Mouse (Mus musculus) forebrain, embryonic 15.5 days (tissue): ENCODE measurements around the gene Clec2g. TPM values are rescaled to one million over a fixed set of nuclear protein-coding genes. Genes with fewer than 3 reads are reported as not detected.
"Not testable (repeated sequence)": the region's sequence is repeated elsewhere in the genome, so short reads cannot be mapped to it uniquely, and the experiment has no call there.

Source experiments
- ATAC-seq: fragments of 200-750 bp; cut with Nextera tagmentation; replicated peaks from 2 replicates; pipeline ENCODE4 v1.8.0; 2017; ENCODE audit warnings: mild to moderate bottlenecking, moderate TSS enrichment, moderate library complexity
- H3K27ac ChIP-seq: fragments of 300-500 bp; sonication (generic); replicated peaks from 2 replicates; pipeline ENCODE4 v1.5.1; 2015; ENCODE audit warnings: mild to moderate bottlenecking, inconsistent platforms
- H3K27me3 ChIP-seq: fragments of 300-500 bp; sonication (generic); 2 replicates; pipeline ENCODE4 v1.6.1; 2015; ENCODE audit warnings: inconsistent platforms
- H3K36me3 ChIP-seq: fragments of 300-500 bp; sonication (generic); 2 replicates; pipeline ENCODE4 v1.6.1; 2015; ENCODE audit warnings: mild to moderate bottlenecking, inconsistent platforms
- H3K4me1 ChIP-seq: fragments of 300-500 bp; sonication (generic); 2 replicates; pipeline ENCODE4 v1.6.1; 2015; ENCODE audit warnings: inconsistent platforms
- H3K4me2 ChIP-seq: fragments of 300-500 bp; sonication (generic); replicated peaks from 2 replicates; pipeline ENCODE4 v1.6.1; 2015; ENCODE audit warnings: mild to moderate bottlenecking, inconsistent platforms
- H3K4me3 ChIP-seq: fragments of 300-500 bp; sonication (generic); 2 replicates; pipeline ENCODE4 v1.5.1; 2015; ENCODE audit warnings: mild to moderate bottlenecking, inconsistent platforms
- H3K9ac ChIP-seq: fragments of 300-500 bp; sonication (generic); replicated peaks from 2 replicates; pipeline ENCODE4 v1.6.1; 2015; ENCODE audit warnings: mild to moderate bottlenecking, inconsistent platforms
- H3K9me3 ChIP-seq: fragments of 300-500 bp; sonication (generic); 2 replicates; pipeline ENCODE4 v1.6.1; 2016; ENCODE audit warnings: inconsistent platforms
- WGBS: fragments of 180-500 bp; shearing (Covaris S2); methylation state at CpG from one replicate; pipeline ENCODE4 v1.1.7; 2015; ENCODE audit warnings: mixed read lengths; 5-methylcytosine and 5-hydroxymethylcytosine counted together
- polyA plus RNA-seq: library from polyadenylated mRNA; unstranded; fragments of >200 nt; fragmentation: Nextera tagmentation; extraction: Ambion mirVana; gene quantifications from 2 replicates; pipeline ENCODE4 v1.2.1, GENCODE M21; 2015

Clec2g gene
- not detected in 2 replicates for polyA plus RNA-seq

- WGBS, result 88% methylated on average over 4 of the region's 4 CpGs
Observed at GRCm38 (mm10) chr6:128934081-128934480, at the start of gene Clec2g. TSS of gene Clec2g (plus strand) at chr6:128934381.

DNA sequence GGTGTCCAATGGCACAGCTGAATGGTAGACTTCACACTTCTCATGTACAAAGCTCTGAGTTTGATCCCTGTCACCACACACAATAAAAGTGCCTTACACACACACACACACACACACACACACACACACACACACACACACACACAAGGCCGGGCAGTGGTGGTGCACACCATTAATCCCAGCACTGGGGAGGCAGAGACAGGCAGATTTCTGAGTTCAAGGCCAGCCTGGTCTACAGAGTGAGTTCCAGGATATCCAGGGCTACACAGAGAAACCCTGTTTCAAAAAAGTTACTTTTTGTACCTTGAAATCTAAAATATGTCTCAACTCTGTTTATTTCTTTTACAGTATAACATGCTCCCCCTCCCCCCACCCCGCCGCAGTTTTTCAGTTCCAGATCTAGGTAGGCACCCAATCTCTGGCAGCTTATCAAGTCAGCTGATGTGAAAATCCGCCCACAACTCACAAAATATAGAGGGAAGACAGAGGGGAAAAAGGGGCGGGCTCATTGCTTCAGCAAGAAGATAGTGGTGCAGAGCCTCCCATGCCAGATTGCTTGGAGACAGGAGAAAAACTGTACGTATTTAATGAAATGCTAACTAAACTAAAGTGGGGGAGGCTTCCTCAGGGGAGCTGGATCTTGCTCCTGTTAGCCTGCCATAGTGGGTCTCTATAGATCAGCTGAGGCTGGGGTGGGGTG is 46.9 kb upstream of the Clec2g start, which contains the start of gene Clec2i:
Gene Clec2i (plus strand): TSS at position 498 of the 700 bp plus-strand sequence.
- H3K27ac ChIP-seq, H3K27me3 ChIP-seq: not testable (repeated sequence)

More at GRCm38 (mm10) chr6:128934081-128934480, at the start of gene Clec2g:
- H3K9me3 ChIP-seq, H3K4me2 ChIP-seq, H3K36me3 ChIP-seq, H3K4me3 ChIP-seq, H3K9ac ChIP-seq, H3K27me3 ChIP-seq, ATAC-seq, H3K4me1 ChIP-seq, H3K27ac ChIP-seq: not testable (repeated sequence)

DNA sequence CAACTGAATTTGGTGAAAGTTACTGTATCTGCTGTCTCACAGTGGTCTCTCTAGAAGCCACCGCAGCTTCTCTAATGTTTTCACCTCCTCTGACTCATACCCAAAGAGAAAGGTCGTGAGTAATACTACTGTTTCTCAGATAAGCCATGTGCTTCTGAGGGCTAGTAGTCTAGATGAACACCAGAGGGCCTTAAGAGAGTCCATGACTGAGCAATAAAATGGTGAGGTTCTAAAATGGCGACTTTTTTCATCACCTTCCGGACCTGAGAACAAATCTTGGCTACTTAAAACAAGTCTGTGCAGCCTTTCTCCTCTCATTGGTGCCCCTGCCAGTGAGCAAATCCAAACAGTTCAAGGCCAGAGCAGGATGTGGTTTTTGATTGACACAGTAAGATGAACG is 45.3 kb upstream of the Clec2g start:
- Histone ChIP-seq H3K36me3 (no peaks in the 10 kb centered on the region), H3K4me3 (no peak overlapping the region), H3K4me1 (no peaks in the 10 kb centered on the region), H3K4me2 (no peak overlapping the region), H3K27ac (no peak overlapping the region), H3K9me3 (no peaks in the 10 kb centered on the region), H3K27me3 (no peaks in the 10 kb centered on the region), H3K9ac (no peak overlapping the region)
- ATAC-seq, result no peak
- 77% methylated on average over 5 of the region's 5 CpGs for WGBS

More for the DNA sequence above, 46.9 kb upstream of the Clec2g start, which contains the start of gene Clec2i:
- ATAC-seq, H3K4me3 ChIP-seq, H3K4me1 ChIP-seq, H3K4me2 ChIP-seq, H3K36me3 ChIP-seq, H3K9me3 ChIP-seq, H3K9ac ChIP-seq: not testable (repeated sequence)
- WGBS, result 87% methylated on average over 6 of the region's 6 CpGs

GRCm38 (mm10) chr6:128890948-128891355 is 43.2 kb upstream of the Clec2g start, which contains the start of gene BC035044:
TSS of gene BC035044 (minus strand) at chr6:128891126.
- WGBS, result 75% methylated on average over 2 of the region's 2 CpGs
- H3K27ac ChIP-seq, result no peak within 1 kb of the TSS
- no peak within 1 kb of the TSS for H3K9ac ChIP-seq
- no peaks in the 10 kb centered on the region for H3K36me3 ChIP-seq
- H3K4me1 ChIP-seq, result no peaks in the 10 kb centered on the region
- no peaks in the 10 kb centered on the region for H3K9me3 ChIP-seq
- no peaks in the 10 kb centered on the region for H3K27me3 ChIP-seq
- ATAC-seq, result no peak
- H3K4me3 ChIP-seq, result no peak within 1 kb of the TSS
- H3K4me2 ChIP-seq, result no peak within 1 kb of the TSS

DNA sequence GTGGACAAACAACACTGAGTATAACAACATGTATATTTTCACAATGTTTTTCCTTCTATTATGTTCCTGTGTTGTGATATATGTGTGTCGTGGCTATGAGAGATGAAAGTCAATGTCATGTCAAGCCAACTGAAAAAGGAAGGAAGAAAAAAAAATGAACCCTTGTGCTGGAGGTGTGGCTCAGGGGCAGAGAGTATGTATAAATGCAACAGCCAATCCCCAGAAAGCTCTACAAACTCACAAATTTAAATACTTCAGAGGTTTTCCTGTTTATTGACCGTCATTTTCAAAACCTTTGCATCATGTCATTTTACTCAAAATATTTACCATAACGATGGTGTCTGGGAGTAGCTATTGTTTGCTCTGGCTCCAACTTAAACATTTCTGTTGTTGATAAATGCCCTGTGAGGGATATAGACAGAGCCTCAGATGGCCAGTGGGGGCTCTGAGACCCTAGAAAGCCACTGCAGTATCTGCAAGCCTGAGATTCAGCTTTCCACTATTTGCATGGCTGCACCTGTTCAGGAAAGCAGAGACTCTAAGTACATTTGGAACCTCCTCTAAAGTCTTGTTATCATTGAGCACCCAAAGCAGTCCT is 38.7 kb upstream of the Clec2g start:
- Histone ChIP-seq H3K9ac (no peak overlapping the region), H3K27ac (no peak overlapping the region), H3K4me2 (no peak overlapping the region), H3K36me3 (no peaks in the 10 kb centered on the region), H3K27me3 (no peaks in the 10 kb centered on the region), H3K4me3 (no peak overlapping the region), H3K9me3 (no peaks in the 10 kb centered on the region), H3K4me1 (no peaks in the 10 kb centered on the region)
- WGBS, result 88% methylated on average over 3 of the region's 3 CpGs
- no peak for ATAC-seq

- ATAC-seq, result no peak
- Histone ChIP-seq H3K4me1 (no peaks in the 10 kb centered on the region), H3K36me3 (no peaks in the 10 kb centered on the region), H3K27ac (no peak overlapping the region), H3K4me3 (no peak overlapping the region), H3K9me3 (no peaks in the 10 kb centered on the region), H3K4me2 (no peak overlapping the region), H3K9ac (no peak overlapping the region), H3K27me3 (no peaks in the 10 kb centered on the region)
- 82% methylated on average over 2 of the region's 2 CpGs for WGBS
Observed at GRCm38 (mm10) chr6:128900044-128900443, 34.1 kb upstream of the Clec2g start.

DNA sequence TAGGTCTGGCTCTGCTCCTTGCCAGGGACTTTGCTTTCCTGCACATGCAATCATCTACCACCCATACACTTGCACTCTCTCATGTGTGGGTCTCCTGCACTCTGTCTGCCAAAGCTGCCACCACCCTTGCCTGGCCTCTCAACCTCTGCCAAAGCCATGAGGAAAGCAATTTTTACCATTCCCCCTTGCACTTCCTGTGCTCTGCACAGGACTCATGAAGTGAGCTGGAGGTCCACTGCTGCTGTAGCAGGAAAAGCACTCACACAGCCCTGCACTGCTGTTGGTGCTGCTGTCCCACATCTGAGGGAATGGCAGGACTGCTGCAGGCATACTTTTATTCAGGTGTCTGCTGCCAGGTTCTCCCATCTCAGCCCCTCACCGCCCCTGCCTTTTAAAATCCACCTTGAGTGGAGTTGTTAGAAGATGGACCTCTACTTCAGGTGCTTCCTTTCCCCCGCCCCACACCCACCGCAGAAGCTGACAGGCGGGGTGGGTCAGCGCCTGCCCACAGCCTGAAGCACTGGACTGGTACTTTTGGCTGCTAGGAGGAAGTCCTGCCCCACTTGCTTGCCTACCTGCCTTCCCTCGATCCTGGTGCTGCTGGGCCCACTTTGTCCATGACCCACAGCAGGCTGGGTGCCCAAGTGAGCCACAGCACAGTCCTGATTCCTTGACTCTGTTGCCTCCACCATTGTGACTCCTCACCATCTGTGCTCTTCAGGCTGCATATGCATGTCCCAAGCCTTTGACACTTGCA is 33.2 kb upstream of the Clec2g start:
- H3K4me1 ChIP-seq, ATAC-seq, H3K9me3 ChIP-seq, H3K36me3 ChIP-seq, H3K27ac ChIP-seq, H3K9ac ChIP-seq, H3K4me3 ChIP-seq, H3K4me2 ChIP-seq, H3K27me3 ChIP-seq: not testable (repeated sequence)
- 91% methylated on average over 6 of the region's 6 CpGs for WGBS

DNA sequence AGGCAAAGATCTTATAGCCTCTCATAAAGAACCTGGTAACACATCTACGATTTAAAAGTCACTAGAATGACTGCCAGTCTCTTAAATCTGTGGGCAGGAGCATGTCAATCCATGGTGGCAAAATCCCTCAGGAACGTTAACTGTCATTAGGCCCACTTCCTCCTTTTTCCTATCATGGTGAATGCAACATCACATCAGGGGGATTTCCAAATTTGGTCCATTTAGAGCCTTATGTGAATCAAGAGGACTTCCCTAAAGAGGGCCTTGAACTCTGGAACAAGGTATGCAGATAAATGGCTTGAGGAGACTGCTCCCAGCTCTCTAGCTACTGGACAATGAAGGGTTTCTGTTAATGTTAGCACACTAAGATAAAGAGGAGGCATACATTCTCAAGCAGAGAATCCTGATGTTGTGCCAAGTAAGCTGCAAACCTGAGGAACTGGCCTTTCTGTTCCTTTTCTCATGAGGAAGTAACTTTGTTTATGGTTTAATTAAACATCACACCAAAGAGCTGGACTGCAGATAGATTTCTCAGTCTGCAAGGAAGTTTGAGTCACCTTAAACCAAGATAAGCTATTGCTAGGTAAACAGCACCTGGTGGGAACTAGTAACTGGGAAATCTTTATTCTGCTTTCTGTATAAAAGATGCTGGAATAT is 20.5 kb upstream of the Clec2g start:
- H3K9me3 ChIP-seq, result no peaks in the 10 kb centered on the region
- H3K27me3 ChIP-seq, result no peaks in the 10 kb centered on the region
- H3K4me1 ChIP-seq, result no peaks in the 10 kb centered on the region
- no peak overlapping the region for H3K9ac ChIP-seq
- no peaks in the 10 kb centered on the region for H3K36me3 ChIP-seq
- H3K27ac ChIP-seq, result no peak overlapping the region
- H3K4me2 ChIP-seq, result no peak overlapping the region
- H3K4me3 ChIP-seq, result no peak overlapping the region
- no peak for ATAC-seq
- WGBS, result 83% methylated on average over 2 of the region's 2 CpGs

GRCm38 (mm10) chr6:128917322-128917721 is 16.9 kb upstream of the Clec2g start:
- Histone ChIP-seq H3K9me3 (no peaks in the 10 kb centered on the region), H3K9ac (no peak overlapping the region), H3K27me3 (no peaks in the 10 kb centered on the region), H3K27ac (no peak overlapping the region), H3K4me2 (no peak overlapping the region), H3K4me3 (no peak overlapping the region), H3K36me3 (no peaks in the 10 kb centered on the region), H3K4me1 (no peaks in the 10 kb centered on the region)
- ATAC-seq, result no peak
- WGBS, result 92% methylated on average over 2 of the region's 2 CpGs

GRCm38 (mm10) chr6:128933050-128933449 is 1.1 kb upstream of the Clec2g start:
- 85% methylated on average over 2 of the region's 2 CpGs for WGBS
- H3K4me1 ChIP-seq, result no peaks in the 10 kb centered on the region
- H3K4me2 ChIP-seq, result no peak overlapping the region
- H3K27me3 ChIP-seq, result no peaks in the 10 kb centered on the region
- no peak for ATAC-seq
- no peak overlapping the region for H3K9ac ChIP-seq
- no peaks in the 10 kb centered on the region for H3K36me3 ChIP-seq
- H3K4me3 ChIP-seq, result no peak overlapping the region
- H3K27ac ChIP-seq, result no peak overlapping the region
- no peaks in the 10 kb centered on the region for H3K9me3 ChIP-seq

DNA sequence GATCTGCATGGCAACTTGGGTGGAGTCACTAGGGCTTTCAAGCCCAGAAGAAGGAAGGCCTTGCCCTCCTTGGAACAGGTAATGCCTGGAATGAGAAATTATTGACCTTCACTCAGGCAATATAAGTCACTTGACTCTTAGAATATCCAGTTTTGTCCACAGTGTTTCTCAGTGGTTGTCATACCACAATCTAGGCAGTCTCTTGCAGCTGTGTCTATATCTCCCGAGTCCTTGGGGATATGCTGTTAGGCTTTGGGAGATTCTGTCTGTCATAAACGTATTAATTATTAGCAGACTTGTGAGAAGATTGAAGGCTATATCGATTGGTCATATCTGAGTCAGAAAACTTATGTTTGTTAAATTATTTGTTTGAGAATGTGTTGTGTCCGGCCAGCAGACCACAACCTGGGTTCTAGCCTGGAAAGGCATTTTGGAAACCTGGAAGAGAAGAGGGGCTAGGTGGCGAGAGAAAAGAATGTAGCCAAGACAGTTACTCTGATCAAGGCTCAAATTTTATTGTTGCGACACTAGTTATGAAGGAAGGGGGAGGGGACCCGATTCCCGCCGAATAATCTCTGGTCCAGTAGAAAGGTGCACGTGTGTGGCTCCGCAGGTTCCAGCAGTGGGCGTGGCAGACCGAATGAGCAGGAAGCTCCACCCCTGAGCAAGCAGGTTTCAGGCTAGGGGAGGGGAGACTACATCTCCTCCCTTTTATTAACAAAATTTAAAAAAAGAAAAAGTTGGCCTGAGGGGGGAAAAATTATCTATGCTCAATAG is 1.9 kb downstream of the Clec2g start:
- H3K4me3 ChIP-seq, H3K4me2 ChIP-seq, H3K9ac ChIP-seq, ATAC-seq, H3K4me1 ChIP-seq, H3K27ac ChIP-seq, H3K36me3 ChIP-seq, H3K9me3 ChIP-seq, H3K27me3 ChIP-seq: not testable (repeated sequence)
- WGBS, result 97% methylated on average over 5 of the region's 13 CpGs
